Mouse (Mus musculus) midbrain, embryonic 11.5 days (tissue): ENCODE measurements around the gene Parp8. TPM values are rescaled to one million over a fixed set of nuclear protein-coding genes. Genes with fewer than 3 reads are reported as not detected.
A peak's percentile ranks its signal among the peaks of the same experiment; 100 is the strongest.

ENCODE experiments used
- ATAC-seq: fragments of 200-750 bp; cut with Nextera tagmentation; 2 replicates; pipeline ENCODE4 v1.8.0; 2017; ENCODE audit warnings: moderate TSS enrichment, moderate library complexity; ENCODE audit not compliant: low FRiP score
- DNase-seq: peaks from one replicate; pipeline ENCODE4 v3.0.0; 2015; ENCODE audit warnings: low spot score; ENCODE audit errors: missing footprints
- H3K27ac ChIP-seq: fragments of 300-500 bp; sonication (generic); 2 replicates; pipeline ENCODE4 v1.5.1; 2014; ENCODE audit warnings: low read depth, low read length
- H3K27me3 ChIP-seq: fragments of 300-500 bp; sonication (generic); 2 replicates; pipeline ENCODE4 v1.6.1; 2014; ENCODE audit warnings: mild to moderate bottlenecking, low read length, moderate library complexity, mixed read lengths; ENCODE audit not compliant: control insufficient read depth, insufficient read depth
- H3K36me3 ChIP-seq: fragments of 300-500 bp; sonication (generic); 2 replicates; pipeline ENCODE4 v1.6.1; 2014; ENCODE audit warnings: mild to moderate bottlenecking, low read length, moderate library complexity, mixed read lengths; ENCODE audit not compliant: control insufficient read depth, insufficient read depth
- H3K4me1 ChIP-seq: fragments of 300-500 bp; sonication (generic); 2 replicates; pipeline ENCODE4 v1.6.1; 2014; ENCODE audit warnings: low read length; ENCODE audit not compliant: control insufficient read depth, insufficient read depth
- H3K4me2 ChIP-seq: fragments of 300-500 bp; sonication (generic); 2 replicates; pipeline ENCODE4 v1.6.1; 2014; ENCODE audit warnings: mild to moderate bottlenecking, moderate library complexity
- H3K4me3 ChIP-seq: fragments of 300-500 bp; sonication (generic); 2 replicates; pipeline ENCODE4 v1.5.1; 2014; ENCODE audit warnings: low read depth, low read length
- H3K9ac ChIP-seq: fragments of 300-500 bp; sonication (generic); 2 replicates; pipeline ENCODE4 v1.6.1; 2014; ENCODE audit warnings: low read length
- H3K9me3 ChIP-seq: fragments of 300-500 bp; sonication (generic); 2 replicates; pipeline ENCODE4 v1.6.1; 2016; ENCODE audit warnings: low read length; ENCODE audit not compliant: control insufficient read depth
- WGBS: fragments of 180-500 bp; shearing (Covaris S2); extraction: QIAGEN DNeasy Blood & Tissue Kit; methylation state at CpG from one replicate; pipeline ENCODE4 v1.1.7; 2014; 5-methylcytosine and 5-hydroxymethylcytosine counted together
- polyA plus RNA-seq: library from polyadenylated mRNA; unstranded; fragments of >200 nt; fragmentation: Nextera tagmentation; extraction: Ambion mirVana; gene quantifications from 2 replicates; pipeline ENCODE4 v1.2.1, GENCODE M21; 2014

Parp8 gene
- polyA plus RNA-seq, result 13.3 and 15.1 TPM in 2 replicates

GRCm38 (mm10) chr13:117025226-117026067 lies at the start of gene Parp8:
Gene Parp8, minus strand, starts transcription at chr13:117025537.
- no peaks in the 10 kb centered on the region for H3K9me3 ChIP-seq
- no peaks in the 10 kb centered on the region for H3K36me3 ChIP-seq
- DNase-seq (peak; percentile 97), ATAC-seq (peak; percentile 72)
- H3K27ac ChIP-seq, result peak within 1 kb of the TSS; percentile 80
- 0% methylated on average over 45 of the region's 67 CpGs for WGBS
- H3K9ac ChIP-seq, result peak within 1 kb of the TSS; percentile 91
- H3K4me1 ChIP-seq, result no peaks in the 10 kb centered on the region; the same call in 1 of the 2 replicates
- peak within 1 kb of the TSS; percentile 74 for H3K4me3 ChIP-seq
- H3K27me3 ChIP-seq, result peaks cover 2% of the 10 kb centered on the region; the same call in 1 of the 2 replicates
- peak within 1 kb of the TSS; percentile 77 for H3K4me2 ChIP-seq

- no peak overlapping the region for H3K27ac ChIP-seq
- H3K9ac ChIP-seq, result no peak overlapping the region
- no peaks in the 10 kb centered on the region for H3K27me3 ChIP-seq
- no peak for DNase-seq
- no peak for ATAC-seq
- 85% methylated on average over 17 of the region's 17 CpGs for WGBS
- H3K9me3 ChIP-seq, result no peaks in the 10 kb centered on the region
- no peaks in the 10 kb centered on the region for H3K4me1 ChIP-seq
- no peaks in the 10 kb centered on the region for H3K36me3 ChIP-seq
- H3K4me3 ChIP-seq, result no peak overlapping the region
- no peak overlapping the region for H3K4me2 ChIP-seq
Measured at GRCm38 (mm10) chr13:117062628-117063315, 37.4 kb upstream of the Parp8 start.

GRCm38 (mm10) chr13:117056466-117056865 lies 31.1 kb upstream of the Parp8 start:
- H3K4me1 ChIP-seq, result no peaks in the 10 kb centered on the region
- H3K36me3 ChIP-seq, result no peaks in the 10 kb centered on the region
- no peaks in the 10 kb centered on the region for H3K27me3 ChIP-seq
- DNase-seq (peak; percentile 75), ATAC-seq (no peak)
- H3K9me3 ChIP-seq, result no peaks in the 10 kb centered on the region
- no peak overlapping the region for H3K27ac ChIP-seq
- no peak overlapping the region for H3K4me2 ChIP-seq
- H3K9ac ChIP-seq, result no peak overlapping the region
- no peak overlapping the region for H3K4me3 ChIP-seq
- WGBS, result 61% methylated on average over 2 of the region's 2 CpGs

GRCm38 (mm10) chr13:117054811-117055496 lies 29.6 kb upstream of the Parp8 start:
- H3K9ac ChIP-seq, result no peak overlapping the region
- no peak overlapping the region for H3K27ac ChIP-seq
- DNase-seq (no peak), ATAC-seq (no peak)
- 93% methylated on average over 7 of the region's 7 CpGs for WGBS
- no peaks in the 10 kb centered on the region for H3K4me1 ChIP-seq
- H3K27me3 ChIP-seq, result no peaks in the 10 kb centered on the region
- no peaks in the 10 kb centered on the region for H3K36me3 ChIP-seq
- no peak overlapping the region for H3K4me2 ChIP-seq
- no peaks in the 10 kb centered on the region for H3K9me3 ChIP-seq
- no peak overlapping the region for H3K4me3 ChIP-seq

- no peak for ATAC-seq
Measured at GRCm38 (mm10) chr13:117052748-117053147, 27.4 kb upstream of the Parp8 start.

GRCm38 (mm10) chr13:117048541-117048971 lies 23.2 kb upstream of the Parp8 start:
- H3K27ac ChIP-seq, result no peak overlapping the region
- H3K9me3 ChIP-seq, result no peaks in the 10 kb centered on the region
- ATAC-seq (no peak), DNase-seq (peak; percentile 47)
- H3K4me2 ChIP-seq, result no peak overlapping the region
- no peaks in the 10 kb centered on the region for H3K27me3 ChIP-seq
- H3K4me1 ChIP-seq, result no peaks in the 10 kb centered on the region
- H3K9ac ChIP-seq, result no peak overlapping the region
- H3K4me3 ChIP-seq, result no peak overlapping the region
- H3K36me3 ChIP-seq, result no peaks in the 10 kb centered on the region
- 93% methylated on average over 5 of the region's 5 CpGs for WGBS

More at GRCm38 (mm10) chr13:117052748-117053147, 27.4 kb upstream of the Parp8 start:
- no peak overlapping the region for H3K4me2 ChIP-seq
- H3K4me3 ChIP-seq, result no peak overlapping the region
- no peaks in the 10 kb centered on the region for H3K9me3 ChIP-seq
- no peaks in the 10 kb centered on the region for H3K4me1 ChIP-seq
- H3K27me3 ChIP-seq, result no peaks in the 10 kb centered on the region
- 92% methylated on average over 3 of the region's 3 CpGs for WGBS
- DNase-seq, result no peak
- no peak overlapping the region for H3K9ac ChIP-seq
- H3K27ac ChIP-seq, result no peak overlapping the region
- H3K36me3 ChIP-seq, result no peaks in the 10 kb centered on the region

- no peak overlapping the region for H3K4me2 ChIP-seq
- H3K27me3 ChIP-seq, result no peaks in the 10 kb centered on the region
- no peaks in the 10 kb centered on the region for H3K9me3 ChIP-seq
- no peak overlapping the region for H3K27ac ChIP-seq
- H3K4me1 ChIP-seq, result no peaks in the 10 kb centered on the region
- no peaks in the 10 kb centered on the region for H3K36me3 ChIP-seq
- DNase-seq (no peak), ATAC-seq (no peak)
- no peak overlapping the region for H3K9ac ChIP-seq
- H3K4me3 ChIP-seq, result no peak overlapping the region
Measured at GRCm38 (mm10) chr13:117043567-117043966, 18.2 kb upstream of the Parp8 start.

- H3K9ac ChIP-seq, result no peak overlapping the region
- H3K27ac ChIP-seq, result no peak overlapping the region
- no peak overlapping the region for H3K4me3 ChIP-seq
- DNase-seq (no peak), ATAC-seq (0 out of 2 replicates have a peak, but pooled peaks have one; percentile 7)
- no peaks in the 10 kb centered on the region for H3K4me1 ChIP-seq
- H3K4me2 ChIP-seq, result no peak overlapping the region
- H3K9me3 ChIP-seq, result no peaks in the 10 kb centered on the region
- H3K36me3 ChIP-seq, result no peaks in the 10 kb centered on the region
- no peaks in the 10 kb centered on the region for H3K27me3 ChIP-seq
Measured at GRCm38 (mm10) chr13:117041021-117041420, 15.7 kb upstream of the Parp8 start.
